Mouse (Mus musculus): Measurements from ENCODE around the gene Shb.
A peak's percentile ranks its signal among the peaks of the same experiment; 100 is the strongest.

Shb gene

GRCm38 (mm10) chr4:45449012-45449411 lies 83.3 kb downstream of the Shb start:
- DNase-seq (ENCODE audit: low spot score) = no peak

GRCm38 (mm10) chr4:45448481-45448880 lies 83.8 kb downstream of the Shb start:
- DNase-seq (ENCODE audit: low spot score) = no peak

GRCm38 (mm10) chr4:45447196-45447595 lies 85.1 kb downstream of the Shb start:
- DNase-seq (ENCODE audit: low spot score) = no peak

- no peak for DNase-seq (ENCODE audit: low spot score)
Measured at GRCm38 (mm10) chr4:45445235-45445634, 87.0 kb downstream of the Shb start.

GRCm38 (mm10) chr4:45444813-45445212 lies 87.5 kb downstream of the Shb start:
- no peak for DNase-seq (ENCODE audit: low spot score)

- no peak for DNase-seq (ENCODE audit: low spot score)
Measured at GRCm38 (mm10) chr4:45443652-45444051, 88.6 kb downstream of the Shb start.

GRCm38 (mm10) chr4:45442237-45442636 lies 90.0 kb downstream of the Shb start:
- DNase-seq (ENCODE audit: low spot score) = peak; percentile 29

- DNase-seq (ENCODE audit: low spot score) = peak; percentile 24
Measured at GRCm38 (mm10) chr4:45441778-45442177, 90.5 kb downstream of the Shb start.

GRCm38 (mm10) chr4:45439281-45439680 lies 93.0 kb downstream of the Shb start:
- no peak for DNase-seq (ENCODE audit: low spot score)

- DNase-seq (ENCODE audit: low spot score) = no peak
Measured at GRCm38 (mm10) chr4:45437010-45437409, 95.3 kb downstream of the Shb start.

- peak; percentile 25 for DNase-seq (ENCODE audit: low spot score)
Measured at GRCm38 (mm10) chr4:45436383-45436913, 95.8 kb downstream of the Shb start.

GRCm38 (mm10) chr4:45435899-45436298 lies 96.4 kb downstream of the Shb start:
- peak; percentile 73 for DNase-seq (ENCODE audit: low spot score)

GRCm38 (mm10) chr4:45434681-45435080 lies 97.6 kb downstream of the Shb start:
- DNase-seq (ENCODE audit: low spot score) = no peak

GRCm38 (mm10) chr4:45434071-45434470 lies 98.2 kb downstream of the Shb start:
- no peak for DNase-seq (ENCODE audit: low spot score)

- DNase-seq (ENCODE audit: low spot score) = no peak
Measured at GRCm38 (mm10) chr4:45431806-45432205, 100.5 kb downstream of the Shb start.

GRCm38 (mm10) chr4:45431316-45431715 lies 101.0 kb downstream of the Shb start:
- no peak for DNase-seq (ENCODE audit: low spot score)

GRCm38 (mm10) chr4:45429451-45429850 lies 102.8 kb downstream of the Shb start:
- DNase-seq (ENCODE audit: low spot score) = no peak

GRCm38 (mm10) chr4:45426724-45427457 lies 105.4 kb downstream of the Shb start:
- DNase-seq (ENCODE audit: low spot score) = no peak

GRCm38 (mm10) chr4:45423406-45423805 lies 108.9 kb downstream of the Shb start:
- no peak for DNase-seq (ENCODE audit: low spot score)

GRCm38 (mm10) chr4:45422640-45423039 lies 109.6 kb downstream of the Shb start:
- DNase-seq (ENCODE audit: low spot score) = no peak

- DNase-seq (ENCODE audit: low spot score) = no peak
Measured at GRCm38 (mm10) chr4:45421519-45422260, 110.6 kb downstream of the Shb start.

- no peak for DNase-seq (ENCODE audit: low spot score)
Measured at GRCm38 (mm10) chr4:45420733-45421132, 111.5 kb downstream of the Shb start.

- no peak for DNase-seq (ENCODE audit: low spot score)
Measured at GRCm38 (mm10) chr4:45419051-45419450, 113.2 kb downstream of the Shb start.
